Mouse (Mus musculus): ENCODE data around the gene Trpm5. TPM values are rescaled to one million over a fixed set of nuclear protein-coding genes. Genes with fewer than 3 reads are reported as not detected.

The Trpm5 gene
- total and polyA plus RNA-seq, 2 experiments from 2014 or later, result 1.3 to 1.6 TPM

DNA sequence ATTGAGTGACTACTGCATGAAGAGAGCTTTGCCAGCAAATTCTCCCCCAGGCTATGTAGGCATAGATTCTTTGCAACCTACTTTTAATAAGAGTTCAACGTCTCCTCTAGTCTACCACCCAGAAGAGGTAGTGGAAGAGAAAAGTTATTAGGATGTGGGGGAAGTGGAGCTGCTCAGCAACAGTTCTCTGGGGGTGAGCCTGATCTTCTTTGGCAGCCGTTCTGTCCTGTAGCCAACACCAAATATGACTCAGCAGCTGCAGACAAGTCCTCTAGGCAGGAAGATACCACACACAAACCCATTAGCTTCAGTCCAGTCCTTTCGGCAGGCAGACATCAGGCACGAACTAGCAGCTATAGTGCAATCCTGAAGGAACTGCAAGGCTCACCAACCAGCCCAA, 6.3 kb upstream of the Trpm5 start:
- TF ChIP-seq CTCF (IDR thresholded peaks at IDR 0.05), result no peak
- no peak overlapping the region for H3K9ac ChIP-seq (replicated peaks; ENCODE audit: low read length, poor library complexity, severe bottlenecking)
- WGBS, result 63% methylated on average over 4 of the region's 4 CpGs

DNA sequence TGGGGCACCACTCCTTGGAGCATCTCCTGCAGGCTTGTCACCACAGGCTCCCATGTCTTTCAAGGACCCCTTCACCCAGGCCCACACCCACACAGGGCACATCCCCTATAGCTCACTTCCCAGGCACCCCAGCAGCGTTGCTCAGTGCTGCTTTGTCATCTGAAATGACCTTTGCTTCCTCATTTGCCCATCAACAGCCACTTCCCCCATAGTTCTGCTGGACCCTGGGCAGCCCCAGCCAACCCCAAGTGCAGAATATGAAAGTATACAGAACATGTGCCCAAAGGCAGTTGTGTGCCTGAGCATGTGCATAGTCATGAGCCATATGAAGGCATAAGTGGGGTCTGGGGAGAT, 1.1 kb upstream of the Trpm5 start:
- no peak overlapping the region for H3K4me3 ChIP-seq (ENCODE audit: low read depth, low read length)
- TF ChIP-seq CTCF (IDR thresholded peaks at IDR 0.05), result no peak
- H3K27ac ChIP-seq (ENCODE audit: low read depth, low read length), result no peak overlapping the region
- H3K36me3 ChIP-seq (ENCODE audit: insufficient read depth, low read length), result no peaks in the 10 kb centered on the region
- no peaks in the 10 kb centered on the region for H3K9me3 ChIP-seq (ENCODE audit: low read length)
- H3K27me3 ChIP-seq (ENCODE audit: insufficient read depth, low read length), result no peaks in the 10 kb centered on the region
- no peaks in the 10 kb centered on the region for H3K4me1 ChIP-seq (ENCODE audit: insufficient read depth, low read length)
- no peak overlapping the region for H3K9ac ChIP-seq (replicated peaks; ENCODE audit: low read length, poor library complexity, severe bottlenecking)
- 55% methylated on average over 1 of the region's 1 CpGs for WGBS
- H3K4me2 ChIP-seq (ENCODE audit: low read depth, low read length, poor library complexity, severe bottlenecking), result no peak overlapping the region
- ATAC-seq (ENCODE audit: low FRiP score) (no peak), DNase-seq (ENCODE audit: low spot score) (no peak)

More for the DNA sequence above, 6.3 kb upstream of the Trpm5 start:
- Histone ChIP-seq H3K9me3 (ENCODE audit: low read length) (no peaks in the 10 kb centered on the region), H3K27me3 (ENCODE audit: insufficient read depth, low read length) (peaks cover 2% of the 10 kb centered on the region; the same call in 1 of the 2 replicates), H3K4me2 (ENCODE audit: low read depth, low read length, poor library complexity, severe bottlenecking) (no peak overlapping the region), H3K4me3 (ENCODE audit: low read depth, low read length) (no peak overlapping the region), H3K4me1 (ENCODE audit: insufficient read depth, low read length) (no peaks in the 10 kb centered on the region), H3K27ac (ENCODE audit: low read depth, low read length) (no peak overlapping the region), H3K36me3 (ENCODE audit: insufficient read depth, low read length) (no peaks in the 10 kb centered on the region)
- DNase-seq (ENCODE audit: low spot score), result no peak
- ATAC-seq (ENCODE audit: low FRiP score), result no peak

- H3K27me3 ChIP-seq (ENCODE audit: insufficient read depth, low read length), result no peaks in the 10 kb centered on the region
- WGBS, result 66% methylated on average over 3 of the region's 3 CpGs
- H3K4me1 ChIP-seq (ENCODE audit: insufficient read depth, low read length), result no peaks in the 10 kb centered on the region
- no peak overlapping the region for H3K4me3 ChIP-seq (ENCODE audit: low read depth, low read length)
- H3K27ac ChIP-seq (ENCODE audit: low read depth, low read length), result no peak overlapping the region
- ATAC-seq (ENCODE audit: low FRiP score) (no peak), DNase-seq (ENCODE audit: low spot score) (no peak)
- H3K4me2 ChIP-seq (ENCODE audit: low read depth, low read length, poor library complexity, severe bottlenecking), result no peak overlapping the region
- H3K9ac ChIP-seq (replicated peaks; ENCODE audit: low read length, poor library complexity, severe bottlenecking), result no peak overlapping the region
- no peaks in the 10 kb centered on the region for H3K9me3 ChIP-seq (ENCODE audit: low read length)
- no peak for TF ChIP-seq CTCF (IDR thresholded peaks at IDR 0.05)
- no peaks in the 10 kb centered on the region for H3K36me3 ChIP-seq (ENCODE audit: insufficient read depth, low read length)
Measured at GRCm38 (mm10) chr7:143093847-143094246, 595 bp downstream of the Trpm5 start.

- H3K27me3 ChIP-seq (ENCODE audit: insufficient read depth, low read length), result no peaks in the 10 kb centered on the region
- H3K36me3 ChIP-seq (ENCODE audit: insufficient read depth, low read length), result no peaks in the 10 kb centered on the region
- peak; percentile 42; the same call in 1 of the 2 replicates for ATAC-seq (ENCODE audit: low FRiP score)
- H3K4me3 ChIP-seq (ENCODE audit: low read depth, low read length), result no peak overlapping the region
- peak; percentile 27 for DNase-seq (ENCODE audit: low spot score)
- no peaks in the 10 kb centered on the region for H3K4me1 ChIP-seq (ENCODE audit: insufficient read depth, low read length)
- no peak overlapping the region for H3K27ac ChIP-seq (ENCODE audit: low read depth, low read length)
- 40% methylated on average over 4 of the region's 4 CpGs for WGBS
- H3K9ac ChIP-seq (replicated peaks; ENCODE audit: low read length, poor library complexity, severe bottlenecking), result no peak overlapping the region
- no peak overlapping the region for H3K4me2 ChIP-seq (ENCODE audit: low read depth, low read length, poor library complexity, severe bottlenecking)
- H3K9me3 ChIP-seq (ENCODE audit: low read length), result no peaks in the 10 kb centered on the region
- peak; percentile 61 for TF ChIP-seq CTCF (IDR thresholded peaks at IDR 0.05)
Measured at GRCm38 (mm10) chr7:143087070-143087579, 7.3 kb downstream of the Trpm5 start.

- no peaks in the 10 kb centered on the region for H3K36me3 ChIP-seq (ENCODE audit: insufficient read depth, low read length)
- no peak overlapping the region for H3K4me3 ChIP-seq (ENCODE audit: low read depth, low read length)
- no peak overlapping the region for H3K9ac ChIP-seq (replicated peaks; ENCODE audit: low read length, poor library complexity, severe bottlenecking)
- H3K9me3 ChIP-seq (ENCODE audit: low read length), result no peaks in the 10 kb centered on the region
- H3K27ac ChIP-seq (ENCODE audit: low read depth, low read length), result no peak overlapping the region
- 51% methylated on average over 2 of the region's 2 CpGs for WGBS
- H3K4me2 ChIP-seq (ENCODE audit: low read depth, low read length, poor library complexity, severe bottlenecking), result no peak overlapping the region
- peak; percentile 77 for TF ChIP-seq CTCF (IDR thresholded peaks at IDR 0.05)
- no peaks in the 10 kb centered on the region for H3K4me1 ChIP-seq (ENCODE audit: insufficient read depth, low read length)
- H3K27me3 ChIP-seq (ENCODE audit: insufficient read depth, low read length), result no peaks in the 10 kb centered on the region
- peak; percentile 37 for DNase-seq (ENCODE audit: low spot score)
- no peak for ATAC-seq (ENCODE audit: low FRiP score)
Measured at GRCm38 (mm10) chr7:143086366-143086765, 8.1 kb downstream of the Trpm5 start.

DNA sequence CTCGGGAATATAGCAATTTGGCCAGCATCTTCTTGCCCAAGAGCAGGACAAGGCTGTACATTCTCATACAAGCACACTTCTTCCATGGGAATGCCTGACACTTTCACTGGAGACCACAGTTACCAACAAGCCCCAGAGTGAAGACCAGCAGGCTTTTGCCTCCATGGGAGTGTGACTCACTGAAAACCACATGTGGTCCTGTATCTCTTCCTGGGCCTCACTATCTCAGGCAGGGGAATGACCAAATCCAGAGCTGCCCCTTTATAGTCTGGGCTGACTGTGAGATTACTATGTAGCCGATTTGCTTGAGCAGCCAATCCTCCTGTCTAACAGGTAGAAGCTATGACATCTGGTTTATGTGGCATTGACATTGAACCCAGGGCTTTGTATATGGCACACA, 10.7 kb downstream of the Trpm5 start:
- no peak for ATAC-seq (ENCODE audit: low FRiP score)
- H3K9me3 ChIP-seq (ENCODE audit: low read length), result no peaks in the 10 kb centered on the region
- H3K4me2 ChIP-seq (ENCODE audit: low read depth, low read length, poor library complexity, severe bottlenecking), result no peak overlapping the region
- no peak overlapping the region for H3K4me3 ChIP-seq (ENCODE audit: low read depth, low read length)
- no peaks in the 10 kb centered on the region for H3K4me1 ChIP-seq (ENCODE audit: insufficient read depth, low read length)
- WGBS, result 86% methylated on average over 2 of the region's 2 CpGs
- no peak overlapping the region for H3K27ac ChIP-seq (ENCODE audit: low read depth, low read length)
- TF ChIP-seq CTCF (IDR thresholded peaks at IDR 0.05), result no peak
- no peaks in the 10 kb centered on the region for H3K27me3 ChIP-seq (ENCODE audit: insufficient read depth, low read length)
- DNase-seq (ENCODE audit: low spot score), result no peak
- H3K36me3 ChIP-seq (ENCODE audit: insufficient read depth, low read length), result no peaks in the 10 kb centered on the region
- no peak overlapping the region for H3K9ac ChIP-seq (replicated peaks; ENCODE audit: low read length, poor library complexity, severe bottlenecking)
